Mouse (Mus musculus) bone marrow, adult 2 months (tissue): ENCODE results near the gene Map3k13. TPM values are rescaled to one million over a fixed set of nuclear protein-coding genes. Genes with fewer than 3 reads are reported as not detected.
"Not testable (repeated sequence)": the region's sequence is repeated elsewhere in the genome, so short reads cannot be mapped to it uniquely, and the experiment has no call there.

ENCODE experiments used
- H3K27ac ChIP-seq: fragments of 200-500 bp; 2 replicates; pipeline ENCODE4 v1.5.1; 2012; ENCODE audit warnings: low read depth, mild to moderate bottlenecking, control low read depth, inconsistent platforms, low read length; ENCODE audit not compliant: control insufficient read depth, poor library complexity, insufficient read depth
- H3K4me1 ChIP-seq: fragments of 200-500 bp; 2 replicates; pipeline ENCODE4 v1.6.1; 2011; ENCODE audit warnings: low read length; ENCODE audit not compliant: control insufficient read depth, insufficient read depth
- H3K4me3 ChIP-seq: fragments of 200-500 bp; replicated peaks from 2 replicates; pipeline ENCODE3; 2011; ENCODE audit warnings: mild to moderate bottlenecking, low read depth, low read length, control low read depth; ENCODE audit not compliant: control insufficient read depth
- CTCF ChIP-seq: fragments of 200-500 bp; IDR thresholded peaks from 2 replicates; pipeline ENCODE4 v1.5.1; 2011; ENCODE audit warnings: low read length, control low read depth; ENCODE audit not compliant: control insufficient read depth, insufficient read depth
- POLR2A ChIP-seq: fragments of 200-500 bp; IDR thresholded peaks from 2 replicates; pipeline ENCODE4 v1.6.1; 2011; ENCODE audit warnings: low read depth, mild to moderate bottlenecking, control low read depth, low read length, borderline replicate concordance; ENCODE audit not compliant: control insufficient read depth
- WGBS: fragments of 180-500 bp; shearing (Covaris S2); methylation state at CpG from one replicate; pipeline ENCODE4 v1.1.7; 2018; 5-methylcytosine and 5-hydroxymethylcytosine counted together
- polyA plus RNA-seq: library from polyadenylated mRNA; stranded (reverse); fragments of >200 nt; gene quantifications from 2 replicates; pipeline ENCODE4 v1.2.4, GENCODE M21; 2011; ENCODE audit warnings: low replicate concordance; ENCODE audit not compliant: missing spikeins, insufficient read depth, insufficient read length

The Map3k13 gene
- polyA plus RNA-seq, 1 experiment = 0.52 TPM

DNA sequence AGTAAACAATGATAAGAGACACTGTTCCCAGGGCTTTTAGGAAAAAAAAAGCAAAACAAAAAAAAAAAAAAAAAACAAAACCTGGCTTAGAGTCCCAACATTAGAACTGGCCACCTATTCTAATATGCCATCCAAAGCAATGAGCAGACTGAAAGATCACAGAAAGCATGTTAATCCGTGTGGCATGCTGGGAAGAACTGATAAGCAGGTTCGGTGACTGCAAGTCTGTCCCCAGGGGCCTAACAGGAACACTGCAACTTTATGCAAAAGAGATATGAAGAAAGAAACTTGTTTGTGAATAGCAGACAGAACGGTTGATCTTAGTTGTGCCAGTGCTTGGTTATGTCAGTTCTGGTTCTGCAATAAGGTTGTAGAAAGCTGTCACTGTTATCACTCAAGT is 2.4 kb upstream of the Map3k13 start:
- Histone ChIP-seq H3K27ac (no peak overlapping the region), H3K4me3 (no peak overlapping the region), H3K4me1 (no peaks in the 10 kb centered on the region; the same call in none of the 2 replicates)
- 34% methylated on average over 3 of the region's 3 CpGs for WGBS
- TF ChIP-seq CTCF (no peak), POLR2A (no peak)

DNA sequence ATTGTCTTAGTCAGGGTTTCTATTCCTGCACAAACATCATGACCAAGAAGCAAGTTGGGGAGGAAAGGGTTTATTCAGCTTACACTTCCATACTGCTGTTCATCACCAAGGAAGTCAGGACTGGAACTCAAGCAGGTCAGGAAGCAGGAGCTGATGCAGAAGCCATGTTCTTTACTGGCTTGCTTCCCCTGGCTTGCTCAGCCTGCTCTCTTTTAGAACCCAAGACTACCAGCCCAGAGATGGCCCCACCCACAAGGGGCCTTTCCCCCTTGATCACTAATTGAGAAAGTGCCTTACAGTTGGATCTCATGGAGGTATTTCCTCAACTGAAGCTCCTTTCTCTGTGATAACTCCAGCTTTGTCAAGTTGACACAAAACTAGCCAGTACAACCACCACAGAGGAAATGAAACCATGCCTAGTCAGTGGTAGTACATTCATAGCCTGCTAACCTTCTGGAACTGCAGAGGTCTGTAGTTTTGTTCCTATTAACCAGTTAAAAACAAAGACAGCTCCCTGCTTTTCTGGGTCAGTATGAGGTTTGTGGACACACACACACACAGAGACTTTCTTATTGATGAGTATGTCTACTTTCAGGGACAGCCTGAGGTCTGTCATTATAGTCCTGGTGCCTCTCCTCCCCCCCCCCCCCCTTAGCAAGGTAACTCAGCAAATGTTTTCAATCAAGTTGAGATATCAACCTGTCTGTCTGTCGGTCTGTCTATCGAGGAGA is 901 bp upstream of the Map3k13 start:
- H3K4me1 ChIP-seq, H3K4me3 ChIP-seq, H3K27ac ChIP-seq: not testable (repeated sequence)
- WGBS = 18% methylated on average over 2 of the region's 2 CpGs

GRCm38 (mm10) chr16:21794697-21795045 is 525 bp downstream of the Map3k13 start:
- TF ChIP-seq POLR2A = no peak
- TF ChIP-seq CTCF = no peak
- H3K4me1 ChIP-seq = no peaks in the 10 kb centered on the region; the same call in none of the 2 replicates
- under 1% methylated on average over 14 of the region's 14 CpGs for WGBS
- H3K4me3 ChIP-seq = peak overlapping the region; percentile 87
- H3K27ac ChIP-seq = peak overlapping the region; percentile 86; the same call in 1 of the 2 replicates

GRCm38 (mm10) chr16:21795071-21795470 is 925 bp downstream of the Map3k13 start:
- WGBS = 26% methylated on average over 5 of the region's 5 CpGs
- Histone ChIP-seq H3K4me3 (peak overlapping the region; percentile 40), H3K27ac (no peak overlapping the region), H3K4me1 (no peaks in the 10 kb centered on the region; the same call in none of the 2 replicates)
- TF ChIP-seq POLR2A (no peak), CTCF (no peak)

- Histone ChIP-seq H3K4me3 (no peak overlapping the region), H3K27ac (no peak overlapping the region), H3K4me1 (no peaks in the 10 kb centered on the region; the same call in 1 of the 2 replicates)
- WGBS = 91% methylated on average over 1 of the region's 1 CpGs
- TF ChIP-seq CTCF = no peak
- no peak for TF ChIP-seq POLR2A
These were observed 10.1 kb downstream of the Map3k13 start for GRCm38 (mm10) chr16:21804258-21804657.

DNA sequence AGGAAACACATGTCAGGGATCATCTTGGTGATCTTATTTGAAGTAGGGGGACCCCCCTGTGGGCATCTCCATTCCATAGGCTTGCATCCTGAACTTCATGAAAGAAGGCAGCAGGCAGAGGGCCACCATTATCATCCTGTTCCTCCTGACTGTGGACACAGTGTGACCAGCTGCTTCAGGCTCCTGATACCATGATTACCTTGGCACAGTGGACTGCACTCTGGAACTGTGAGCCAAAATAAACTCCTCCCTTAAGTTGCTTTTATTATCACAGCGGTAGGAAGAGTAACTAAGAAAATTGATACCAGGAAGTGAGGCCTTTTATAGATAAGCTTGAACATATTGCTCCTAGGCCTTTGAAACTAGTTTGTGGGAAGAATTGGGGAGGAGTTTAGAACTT is 12.7 kb downstream of the Map3k13 start:
- TF ChIP-seq POLR2A (no peak), CTCF (no peak)
- H3K4me1 ChIP-seq = no peaks in the 10 kb centered on the region; the same call in 1 of the 2 replicates
- H3K4me3 ChIP-seq = no peak overlapping the region
- H3K27ac ChIP-seq = no peak overlapping the region
- 71% methylated on average over 1 of the region's 1 CpGs for WGBS

DNA sequence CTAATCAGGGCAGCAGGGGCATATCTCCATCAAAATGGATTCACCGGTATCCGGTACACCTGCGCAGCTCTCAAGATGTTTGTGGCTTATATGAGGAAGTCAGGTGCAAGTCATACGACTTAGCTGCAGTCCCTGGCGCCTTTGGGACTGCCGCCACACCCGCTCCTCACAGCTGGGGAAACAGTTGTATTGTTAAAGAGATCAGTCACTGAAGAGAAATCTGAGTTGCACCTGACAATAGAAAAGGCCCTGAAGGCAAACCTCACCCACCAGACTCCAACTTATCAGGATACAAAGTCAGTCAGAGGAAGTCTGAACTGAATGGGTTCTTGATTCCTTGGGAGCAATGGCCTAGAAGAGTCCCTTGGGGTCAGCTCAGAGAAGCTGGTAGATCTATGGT is 13.6 kb downstream of the Map3k13 start:
- not testable (repeated sequence) for H3K4me3 ChIP-seq, H3K4me1 ChIP-seq, H3K27ac ChIP-seq
- 86% methylated on average over 7 of the region's 7 CpGs for WGBS

DNA sequence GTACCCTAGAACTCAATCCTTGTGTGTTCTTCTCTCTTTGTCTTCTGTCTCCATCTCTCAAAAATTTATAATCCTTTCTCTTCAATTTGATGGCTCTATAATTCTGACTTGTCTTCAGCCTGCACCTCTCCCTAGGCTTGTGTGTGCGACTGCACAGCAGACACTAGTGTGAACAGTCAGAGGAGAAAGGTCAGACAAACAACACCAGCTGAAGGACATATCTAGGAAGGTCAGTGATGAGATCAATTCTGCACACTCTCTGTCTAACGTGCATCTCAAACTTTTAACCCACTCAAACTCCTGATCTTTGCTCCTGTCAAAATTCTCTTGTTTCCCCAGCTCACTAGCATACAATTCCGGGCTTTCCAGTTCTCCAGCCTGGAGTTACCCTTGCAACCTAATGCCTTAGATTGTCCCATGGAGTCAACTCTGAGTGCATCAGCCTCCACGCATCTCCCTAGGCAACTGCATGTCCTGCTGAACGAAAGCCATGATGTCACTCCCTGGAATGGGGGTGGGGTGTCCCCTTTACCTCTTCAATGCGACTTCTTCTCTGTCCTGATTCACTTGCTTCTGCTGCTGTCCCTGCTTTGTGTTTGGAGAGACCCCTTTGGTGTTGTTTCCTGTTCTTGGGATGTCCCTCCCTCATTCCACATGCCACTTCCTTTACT is 19.2 kb downstream of the Map3k13 start:
- WGBS = 80% methylated on average over 6 of the region's 6 CpGs
- no peak overlapping the region for H3K4me3 ChIP-seq
- H3K4me1 ChIP-seq = no peaks in the 10 kb centered on the region; the same call in 1 of the 2 replicates
- H3K27ac ChIP-seq = no peak overlapping the region
- TF ChIP-seq CTCF (no peak), POLR2A (no peak)

DNA sequence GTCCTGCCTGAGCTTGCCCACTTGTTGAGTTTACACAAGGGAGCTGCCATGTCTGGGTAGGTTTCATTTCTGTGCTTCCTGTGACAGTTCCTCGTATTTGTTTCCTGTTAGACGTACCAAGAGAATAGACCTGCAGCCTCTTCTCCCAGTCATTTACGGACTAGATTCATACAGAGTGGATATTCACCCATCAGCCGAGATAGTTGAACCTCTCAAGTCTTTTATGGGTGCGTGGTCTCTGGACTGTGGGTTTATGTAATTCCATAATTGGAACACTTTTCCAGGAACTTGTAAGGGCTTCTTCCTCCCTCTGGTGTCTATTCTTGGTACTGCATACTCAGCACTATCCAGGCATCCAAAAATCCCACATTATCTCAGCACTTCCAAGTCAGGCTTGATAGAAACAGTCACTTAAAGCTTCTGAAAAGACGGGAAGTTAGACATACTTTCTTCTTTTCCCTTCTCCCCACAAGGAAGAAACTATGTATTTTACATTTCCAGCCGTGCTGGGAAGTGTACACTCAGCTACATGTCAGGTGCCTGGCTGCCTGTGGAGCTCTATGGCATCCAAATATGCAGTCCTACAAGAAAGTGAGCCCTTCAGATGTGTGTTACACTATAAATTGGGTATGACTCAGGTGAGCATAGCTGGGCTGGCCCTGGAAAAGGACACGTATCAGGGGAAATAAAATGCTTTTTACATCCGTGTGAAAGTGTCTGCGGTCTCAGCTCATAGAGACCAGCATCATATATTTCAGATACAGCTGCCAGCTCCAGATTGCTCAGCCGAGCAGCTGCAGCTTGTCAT is 20.9 kb downstream of the Map3k13 start:
- H3K27ac ChIP-seq = no peak overlapping the region
- H3K4me3 ChIP-seq = no peak overlapping the region
- no peaks in the 10 kb centered on the region; the same call in 1 of the 2 replicates for H3K4me1 ChIP-seq
- 49% methylated on average over 11 of the region's 11 CpGs for WGBS
- TF ChIP-seq POLR2A = no peak
- no peak for TF ChIP-seq CTCF
